Mouse (Mus musculus) layer of hippocampus, postnatal 14 days (tissue): ENCODE data around the gene Fcho1. TPM values are rescaled to one million over a fixed set of nuclear protein-coding genes. Genes with fewer than 3 reads are reported as not detected.

Experiments used
- DNase-seq, 2 experiments: peaks; one replicate each; pipeline ENCODE4 v3.0.0; 2021 to 2022; ENCODE audit warnings: low spot score in 2 of 2, mixed read lengths in 1 of 2
- total RNA-seq, 2 experiments: library from RNA; stranded (reverse); gene quantifications; 2 replicates each; pipeline ENCODE4 v1.2.3; 2021

The Fcho1 gene
- total RNA-seq, 2 experiments from 2014 or later: 83.1 to 86.4 TPM

GRCm38 (mm10) chr8:71685573-71685972, 39.9 kb downstream of the Fcho1 start:
- DNase-seq: no peak

- no peak for DNase-seq
These were observed 40.8 kb downstream of the Fcho1 start for GRCm38 (mm10) chr8:71684701-71685100.

GRCm38 (mm10) chr8:71682832-71683231, 42.7 kb downstream of the Fcho1 start:
- DNase-seq: no peak

GRCm38 (mm10) chr8:71681369-71681915, 44.1 kb downstream of the Fcho1 start:
- no peak for DNase-seq

- DNase-seq: no peak
These were observed 45.0 kb downstream of the Fcho1 start for GRCm38 (mm10) chr8:71680471-71680870.

- no peak for DNase-seq
These were observed 45.9 kb downstream of the Fcho1 start for GRCm38 (mm10) chr8:71679550-71680168.

- DNase-seq: no peak
These were observed 46.4 kb downstream of the Fcho1 start for GRCm38 (mm10) chr8:71679116-71679515.

GRCm38 (mm10) chr8:71678216-71678615, 47.3 kb downstream of the Fcho1 start:
- no peak for DNase-seq

GRCm38 (mm10) chr8:71677555-71677954, 48.0 kb downstream of the Fcho1 start:
- no peak for DNase-seq

GRCm38 (mm10) chr8:71676803-71677202, 48.7 kb downstream of the Fcho1 start:
- no peak for DNase-seq

- peak in 1 of 2 experiments; percentile 56 for DNase-seq
These were observed 49.3 kb downstream of the Fcho1 start, which contains the start of gene Jak3 for GRCm38 (mm10) chr8:71676020-71676741. Jak3 (plus strand) TSS chr8:71676296.

GRCm38 (mm10) chr8:71675456-71676019, 50.0 kb downstream of the Fcho1 start:
- DNase-seq: no peak

- DNase-seq: peak in 1 of 2 experiments; percentile 71
These were observed 51.4 kb downstream of the Fcho1 start for GRCm38 (mm10) chr8:71674071-71674470.

- peak in 1 of 2 experiments; percentile 64 for DNase-seq
These were observed 53.3 kb downstream of the Fcho1 start for GRCm38 (mm10) chr8:71672168-71672735.

GRCm38 (mm10) chr8:71671549-71671965, 54.0 kb downstream of the Fcho1 start, which contains the start of gene Unc13a:
Unc13a (minus strand) TSS chr8:71671757.
- peak; percentile 89 to 92 for DNase-seq

GRCm38 (mm10) chr8:71670621-71671548, 54.6 kb downstream of the Fcho1 start:
- DNase-seq: peak; percentile 71 to 78

GRCm38 (mm10) chr8:71670198-71670597, 55.3 kb downstream of the Fcho1 start:
- DNase-seq: no peak

GRCm38 (mm10) chr8:71668220-71668975, 57.1 kb downstream of the Fcho1 start:
- no peak for DNase-seq

GRCm38 (mm10) chr8:71667256-71667655, 58.3 kb downstream of the Fcho1 start:
- DNase-seq: no peak

GRCm38 (mm10) chr8:71666855-71667254, 58.7 kb downstream of the Fcho1 start:
- DNase-seq: no peak
